Mouse (Mus musculus) brain, adult 2 months (tissue): ENCODE data around the gene Kif16b.
A peak's percentile ranks its signal among the peaks of the same experiment; 100 is the strongest.

Experiments
- DNase-seq: peaks from one replicate; pipeline ENCODE4 v3.0.0; 2011; ENCODE audit warnings: low read depth, low spot score

Gene Kif16b

GRCm38 (mm10) chr2:142668426-142668825, 232.9 kb downstream of the Kif16b start:
- peak; percentile 54 for DNase-seq

GRCm38 (mm10) chr2:142651591-142651990, 249.7 kb downstream of the Kif16b start:
- no peak for DNase-seq

- peak; percentile 89 for DNase-seq
Observed at GRCm38 (mm10) chr2:142648023-142648453, 253.3 kb downstream of the Kif16b start.

DNA sequence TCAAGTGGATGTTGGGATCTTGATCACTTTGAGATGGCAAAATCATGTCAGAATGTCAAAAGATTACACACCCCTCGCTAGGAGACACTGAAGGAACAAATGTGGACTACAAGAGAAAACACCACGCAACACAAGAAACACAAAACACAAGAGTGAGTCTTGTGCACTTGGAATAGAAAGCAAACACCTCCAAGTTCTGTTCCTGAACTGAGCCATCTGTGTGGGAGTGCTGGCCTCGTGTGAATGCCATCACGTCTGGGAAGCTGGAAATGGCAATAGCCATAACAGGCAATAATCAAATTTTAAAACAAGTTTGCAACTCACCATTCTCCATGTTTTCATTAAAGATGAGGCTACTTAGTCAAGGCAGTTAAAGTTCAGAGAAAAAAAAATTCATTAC, 254.5 kb downstream of the Kif16b start:
- DNase-seq, result peak; percentile 60

- DNase-seq, result no peak
Observed at GRCm38 (mm10) chr2:142641766-142642165, 259.6 kb downstream of the Kif16b start.

- peak; percentile 61 for DNase-seq
Observed at GRCm38 (mm10) chr2:142635606-142636304, 265.6 kb downstream of the Kif16b start.

DNA sequence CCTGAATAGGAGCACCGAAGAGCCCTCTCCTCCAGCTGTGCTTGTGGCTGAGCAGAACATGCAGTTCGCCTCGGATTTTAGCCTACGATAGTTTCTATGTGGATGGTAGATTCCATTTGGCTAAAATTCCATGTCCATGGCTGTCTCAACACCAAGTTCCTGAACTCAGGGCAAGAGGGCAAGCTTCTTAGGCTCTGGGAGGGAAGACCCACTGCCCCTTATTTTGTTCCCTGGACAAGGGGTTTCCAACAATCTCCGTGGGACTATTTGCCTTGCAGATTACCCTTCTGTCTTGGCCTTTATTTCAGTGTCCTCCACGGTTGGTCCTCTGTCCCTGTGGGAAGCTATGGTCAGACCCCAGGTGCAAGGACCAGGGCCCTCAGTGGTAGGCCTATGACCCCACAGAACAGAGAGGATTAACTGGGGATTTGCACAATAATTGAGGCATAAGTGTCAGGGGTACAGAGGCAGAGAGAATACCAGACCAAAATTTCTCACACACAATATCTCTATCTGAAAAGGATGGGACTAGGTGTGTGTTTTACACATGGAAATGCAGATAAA, 267.3 kb downstream of the Kif16b start:
- DNase-seq, result no peak

DNA sequence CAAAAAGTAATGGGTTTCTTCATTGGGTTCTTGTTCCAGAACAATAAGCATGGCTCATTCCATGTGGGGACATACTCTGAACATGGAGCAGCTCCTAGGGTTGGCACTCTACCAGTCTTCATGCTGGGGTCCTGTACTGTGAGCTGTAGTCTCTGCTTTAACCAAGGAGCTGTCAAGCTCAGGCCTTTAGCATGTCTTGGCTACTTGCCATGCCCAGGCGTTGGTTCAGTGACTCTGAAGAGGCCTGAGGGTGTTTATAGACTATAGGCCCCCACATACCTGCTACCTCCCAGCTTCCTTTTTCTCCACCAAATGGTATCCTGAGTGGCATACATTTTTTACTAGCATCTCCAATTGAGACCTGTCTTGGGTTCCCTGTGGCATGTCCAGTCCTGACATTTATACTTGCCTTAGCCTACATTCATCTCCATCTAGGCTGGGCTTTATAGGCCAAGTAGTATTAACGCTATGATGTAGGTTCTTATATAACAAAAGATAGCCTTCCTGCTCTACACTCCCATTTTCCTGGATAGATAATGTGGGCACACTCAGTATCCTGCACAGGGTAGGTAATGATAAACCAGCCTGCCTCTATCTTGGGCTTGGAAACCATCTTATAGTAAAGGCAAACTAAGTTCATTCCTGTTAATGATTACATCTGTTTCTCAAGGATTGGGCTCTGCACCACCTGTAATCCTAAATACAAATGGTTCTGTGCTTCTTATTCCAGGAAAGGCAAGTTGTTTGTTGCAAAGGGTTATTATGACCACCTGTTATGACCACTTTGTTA, 271.6 kb downstream of the Kif16b start:
- DNase-seq, result no peak

- peak; percentile 45 for DNase-seq
Observed at GRCm38 (mm10) chr2:142625756-142626155, 275.6 kb downstream of the Kif16b start.

- no peak for DNase-seq
Observed at GRCm38 (mm10) chr2:142625101-142625500, 276.2 kb downstream of the Kif16b start.

DNA sequence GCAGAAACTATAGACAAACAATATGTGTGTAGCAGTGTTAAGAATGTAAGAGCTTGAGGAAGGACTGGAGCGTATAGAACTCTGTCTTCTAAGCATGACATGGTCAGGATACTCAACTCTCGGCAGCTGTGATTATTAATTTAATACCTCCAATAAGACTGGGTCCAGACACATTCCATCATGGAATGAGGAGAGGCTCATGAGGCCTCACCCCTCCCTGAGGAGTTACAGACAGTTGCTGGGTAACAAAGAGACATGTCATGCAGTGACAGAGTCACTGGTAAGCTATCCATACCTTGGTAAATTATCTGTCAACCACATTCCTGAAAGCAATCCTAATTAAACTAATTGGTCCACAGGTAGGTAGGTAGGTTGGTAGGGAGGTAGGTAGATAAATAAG, 277.1 kb downstream of the Kif16b start:
- no peak for DNase-seq

DNA sequence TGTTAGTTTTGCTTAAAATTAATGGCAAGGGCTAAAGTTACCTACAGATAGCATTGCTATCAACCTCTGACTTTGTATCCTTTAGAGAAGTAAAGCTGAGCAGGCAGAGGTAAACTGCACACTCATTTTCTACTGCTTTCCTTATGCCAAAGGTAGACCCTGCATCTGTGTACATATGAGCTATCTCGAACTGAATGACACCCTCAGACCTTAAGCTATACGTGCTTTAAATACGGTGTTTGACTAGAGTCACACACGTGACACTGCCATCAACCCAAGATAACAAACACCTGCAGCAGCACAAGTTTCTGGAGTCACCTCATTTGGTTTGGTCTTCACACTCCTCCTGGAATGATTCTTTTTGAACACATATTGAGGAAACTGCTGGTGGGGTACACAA, 280.2 kb downstream of the Kif16b start:
- DNase-seq, result no peak

DNA sequence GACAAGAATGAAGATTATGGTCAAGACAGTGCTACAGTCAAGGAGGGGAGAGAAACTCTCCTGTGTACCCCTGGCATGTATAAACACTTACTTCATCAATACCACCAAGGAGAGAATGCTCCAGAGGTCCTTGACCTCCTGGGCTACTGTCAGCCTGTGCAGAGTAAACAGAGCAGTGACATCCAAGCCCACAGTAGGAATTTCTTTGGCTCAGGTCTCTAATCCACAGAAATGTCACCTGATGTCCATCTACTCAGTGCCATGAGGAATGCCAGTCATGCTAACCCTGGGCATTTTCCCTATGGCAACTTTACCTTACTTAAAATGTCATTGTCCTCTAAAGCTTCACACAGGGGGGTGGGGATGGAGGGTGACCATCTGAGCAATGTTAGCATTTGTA, 281.4 kb downstream of the Kif16b start:
- no peak for DNase-seq

DNA sequence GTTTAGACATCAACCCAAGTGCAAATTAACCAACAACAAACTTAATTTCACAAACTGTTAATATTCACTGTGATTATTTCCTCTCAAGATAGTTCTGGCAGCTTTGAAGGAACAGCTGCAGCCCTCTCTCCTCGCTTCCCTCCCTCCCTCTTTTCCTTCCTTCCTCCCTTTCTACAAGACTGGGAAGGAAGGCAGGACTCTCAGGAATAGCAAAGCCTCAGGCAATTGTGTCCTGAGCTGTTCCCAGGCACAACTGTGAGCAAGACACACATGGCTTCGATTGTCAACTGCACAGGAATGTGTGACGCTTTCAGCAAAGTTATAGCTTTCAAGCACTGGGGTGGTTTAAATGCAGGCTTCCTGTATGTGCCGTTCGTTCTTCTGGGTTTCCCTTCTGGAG, 286.8 kb downstream of the Kif16b start:
- peak; percentile 45 for DNase-seq

DNA sequence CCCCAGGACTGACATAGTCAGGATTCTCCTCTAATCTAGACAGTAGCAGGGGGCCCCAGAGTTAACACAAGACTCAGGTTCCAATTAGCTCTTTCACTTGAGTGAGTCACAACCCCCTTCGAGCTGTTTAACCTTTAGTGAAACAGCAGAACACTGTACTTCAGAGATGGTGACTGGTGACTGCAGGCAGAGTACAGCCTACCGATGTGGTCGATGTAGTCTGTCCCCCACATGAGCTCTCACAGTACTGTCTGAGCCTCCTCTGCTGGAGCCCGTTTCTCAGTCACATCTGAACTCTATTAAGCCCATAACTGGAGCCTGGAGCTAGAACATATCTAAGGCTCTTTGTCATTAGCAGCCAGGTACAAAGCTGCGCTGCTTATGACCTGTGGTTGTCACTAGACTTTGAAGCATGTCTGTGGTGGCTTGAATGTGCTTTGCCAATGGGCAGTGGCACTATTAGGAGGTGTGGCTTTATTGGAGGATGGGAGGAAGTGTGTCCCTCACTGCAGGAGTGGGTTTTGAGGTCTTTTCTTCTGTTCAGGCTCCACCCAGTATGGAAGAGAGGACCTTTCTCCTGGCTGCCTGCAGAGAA, 288.9 kb downstream of the Kif16b start:
- no peak for DNase-seq

DNA sequence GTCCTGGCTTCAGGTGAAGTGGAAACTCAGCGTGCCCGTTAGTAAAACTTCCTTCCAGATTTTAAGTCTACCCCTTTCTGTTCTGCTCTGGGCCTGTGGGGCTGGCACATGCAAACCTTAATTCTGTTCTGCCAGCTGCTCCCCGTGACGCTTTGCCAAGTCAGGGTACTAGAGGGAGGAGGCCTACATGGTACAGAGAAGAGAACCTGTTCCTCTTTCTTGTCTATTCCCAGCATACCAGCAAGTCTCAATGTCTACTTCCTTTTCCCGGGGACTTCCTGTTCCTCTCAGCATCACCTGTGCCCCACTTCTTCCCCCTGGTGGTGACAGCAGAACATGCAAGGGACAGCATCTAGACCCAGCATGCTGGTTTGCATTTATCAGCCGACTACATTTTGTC, 290.2 kb downstream of the Kif16b start:
- peak; percentile 90 for DNase-seq

GRCm38 (mm10) chr2:142610206-142610605, 291.1 kb downstream of the Kif16b start:
- DNase-seq, result no peak

- peak; percentile 80 for DNase-seq
Observed at GRCm38 (mm10) chr2:142608778-142609177, 292.6 kb downstream of the Kif16b start.

DNA sequence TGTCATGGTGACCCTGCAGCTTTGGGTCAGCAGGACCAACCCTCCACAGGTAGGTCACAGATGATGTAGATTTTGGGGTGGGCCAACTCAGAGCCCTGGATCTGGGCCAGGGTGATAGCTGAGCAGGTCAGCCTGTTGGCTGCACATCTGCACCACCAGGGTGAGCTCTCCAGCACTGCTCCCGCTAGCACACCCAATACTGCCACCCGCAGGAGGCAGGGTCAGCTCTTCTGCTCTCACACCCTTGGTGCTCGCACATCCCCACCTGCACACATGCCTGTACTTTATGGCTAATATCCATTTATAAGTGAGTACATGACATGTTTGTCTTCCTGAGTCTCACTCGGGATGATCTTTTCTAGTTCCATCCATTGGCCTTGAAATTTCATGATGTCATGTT, 296.6 kb downstream of the Kif16b start:
- DNase-seq, result no peak

- DNase-seq, result no peak
Observed at GRCm38 (mm10) chr2:142603210-142603609, 298.1 kb downstream of the Kif16b start.

DNA sequence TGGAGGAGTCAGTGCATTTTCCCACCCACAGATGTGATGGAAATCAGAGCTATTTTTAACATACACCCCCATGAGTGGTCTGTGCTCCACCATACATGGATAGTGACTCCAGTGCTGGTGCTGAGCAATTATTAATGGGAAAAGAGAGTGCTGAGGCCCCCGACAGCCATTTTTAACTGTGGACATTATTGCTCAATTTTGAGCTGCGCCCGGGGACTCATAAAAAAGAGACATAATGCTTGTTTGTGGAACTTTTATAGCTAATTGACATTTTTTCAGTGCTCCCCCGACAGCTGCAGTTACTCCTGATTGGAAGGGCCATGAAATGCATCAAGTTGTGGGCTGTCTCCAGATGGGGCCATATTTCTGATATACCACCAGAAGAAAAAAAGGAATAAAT, 302.1 kb downstream of the Kif16b start:
- peak; percentile 39 for DNase-seq
